Mouse (Mus musculus) mouse embryonic stem cell (cell line): ENCODE data around the gene Camsap3.

Experiments used
- in situ Hi-C, 2 experiments: fragments of 300-500 bp; cut with MboI; formaldehyde crosslinking; loops; 1 replicate in 1 of 2; 3 replicates in 1 of 2; pipeline ENCODE4 v1.14.3; 2019 to 2020; ENCODE audit warnings: low sequenced_read_pairs in 2 of 2, low pct_unique_long_range_greater_than_20kb in 1 of 2, mixed read lengths in 1 of 2; ENCODE audit not compliant: unreplicated experiment in 1 of 2

Gene Camsap3

DNA sequence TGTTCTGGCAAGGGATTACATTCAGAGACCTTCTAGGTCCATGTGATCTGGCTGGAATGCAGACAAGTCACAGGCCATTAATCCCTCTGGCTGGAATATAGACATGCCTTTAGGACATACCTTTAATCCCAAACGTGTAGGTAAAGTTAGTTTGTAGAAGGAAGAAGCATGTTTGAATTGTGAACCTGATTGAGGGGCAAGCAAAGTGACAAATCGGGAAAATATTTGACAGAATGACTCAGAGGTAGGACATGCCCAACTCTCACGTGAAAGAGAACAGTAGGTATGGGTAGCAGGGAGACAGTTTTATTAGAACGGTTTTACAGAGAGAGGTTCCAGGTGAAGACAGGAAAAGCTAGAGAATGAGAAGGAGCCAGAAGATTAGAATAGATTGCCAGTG, 60.5 kb downstream of the Camsap3 start:
- in situ Hi-C loops, result no loop called here

DNA sequence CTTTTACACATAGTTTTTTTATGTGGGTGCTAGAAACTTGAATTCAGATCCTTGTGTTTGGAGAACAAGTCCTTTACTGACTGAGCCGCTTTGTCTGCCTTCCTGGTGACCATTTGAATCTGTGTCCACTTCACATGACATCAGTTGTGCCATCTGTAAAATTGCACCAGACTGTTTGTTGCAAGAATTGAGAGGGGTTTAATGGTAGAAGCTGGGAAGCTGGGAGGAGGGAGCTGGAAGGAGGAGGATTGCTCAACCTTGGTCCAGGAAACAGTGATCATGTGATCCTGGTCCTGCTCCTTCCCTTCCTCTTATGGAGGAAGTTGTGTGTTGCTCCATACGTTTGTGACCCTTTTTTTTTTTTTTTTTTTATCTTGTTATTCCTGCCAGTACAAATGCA, 61.2 kb downstream of the Camsap3 start:
- in situ Hi-C loops, result no loop called here

DNA sequence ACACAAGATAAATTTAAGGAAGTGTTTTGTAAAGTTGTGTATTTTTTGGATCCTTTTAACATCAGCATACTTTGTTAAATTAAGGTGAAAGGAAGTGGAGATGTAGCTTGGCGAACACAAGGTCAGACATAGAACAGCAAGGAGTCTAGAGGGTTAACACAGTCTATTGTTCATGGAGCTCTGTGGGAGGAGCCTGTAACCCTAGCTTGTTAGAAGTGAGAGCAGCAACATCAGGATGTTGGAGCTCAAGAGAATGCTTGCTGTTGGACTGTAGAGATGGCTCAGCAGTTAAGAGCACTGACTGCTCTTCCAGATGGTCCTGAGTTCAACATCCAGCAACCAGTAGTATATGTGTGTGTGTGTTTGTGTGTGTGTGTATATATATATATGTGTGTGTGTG, 61.9 kb downstream of the Camsap3 start:
- in situ Hi-C loops, result no loop called here

DNA sequence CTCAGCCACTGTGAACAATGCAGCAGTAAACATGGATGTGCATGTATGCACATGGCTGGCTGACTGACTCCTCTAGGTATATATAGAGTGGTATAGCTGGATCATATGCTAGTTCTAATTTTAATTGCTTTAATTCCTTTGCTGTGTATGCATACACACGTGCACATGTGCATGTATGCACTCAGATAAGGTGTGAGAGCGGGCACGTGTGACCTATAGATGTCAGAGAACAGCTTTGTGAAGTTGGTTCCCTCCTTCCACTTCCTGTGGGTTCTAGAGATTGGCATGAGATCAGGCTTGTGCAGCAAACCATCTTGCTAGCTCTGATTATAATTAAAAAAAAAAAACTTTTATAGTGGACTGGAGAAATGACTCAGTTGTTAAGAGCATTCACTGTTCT, 65.8 kb downstream of the Camsap3 start:
- in situ Hi-C loops, result no loop called here

DNA sequence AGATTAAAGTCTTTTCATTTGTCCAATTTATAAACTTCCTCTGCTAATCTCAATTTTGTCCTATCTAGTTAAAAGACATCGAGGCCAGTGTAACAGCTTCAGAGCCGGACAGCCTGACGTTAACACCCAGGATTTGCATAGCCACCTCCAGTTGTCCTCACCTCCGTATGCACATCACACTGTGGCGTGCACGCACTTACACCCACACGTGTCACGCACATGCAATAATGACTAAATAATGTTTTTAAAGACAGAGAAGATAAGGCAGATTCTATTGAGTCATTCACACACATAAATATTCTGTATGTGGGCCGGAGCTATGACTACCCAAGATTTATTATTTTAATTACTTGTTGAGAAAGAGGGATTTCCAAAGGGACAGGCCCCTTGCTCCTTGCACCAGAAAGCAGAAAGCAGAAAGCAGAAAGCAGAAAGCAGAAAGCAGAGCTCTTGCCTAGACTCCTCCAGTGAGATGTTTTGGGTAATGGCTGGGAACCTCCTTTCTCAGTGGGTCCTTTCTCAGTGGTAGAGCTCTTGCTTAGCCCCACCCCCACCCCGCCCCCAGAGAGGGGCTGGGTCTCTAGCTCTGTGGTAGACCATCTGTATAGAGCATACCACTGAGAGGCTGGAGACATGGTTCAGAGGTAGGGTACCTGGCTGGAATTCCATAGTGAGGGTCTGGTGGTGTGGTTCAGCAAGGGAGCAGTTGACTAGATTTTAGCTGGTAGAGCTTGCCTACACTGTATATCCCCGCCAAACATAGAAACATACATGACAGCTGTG, 67.8 kb downstream of the Camsap3 start:
- in situ Hi-C loops, result no loop called here

DNA sequence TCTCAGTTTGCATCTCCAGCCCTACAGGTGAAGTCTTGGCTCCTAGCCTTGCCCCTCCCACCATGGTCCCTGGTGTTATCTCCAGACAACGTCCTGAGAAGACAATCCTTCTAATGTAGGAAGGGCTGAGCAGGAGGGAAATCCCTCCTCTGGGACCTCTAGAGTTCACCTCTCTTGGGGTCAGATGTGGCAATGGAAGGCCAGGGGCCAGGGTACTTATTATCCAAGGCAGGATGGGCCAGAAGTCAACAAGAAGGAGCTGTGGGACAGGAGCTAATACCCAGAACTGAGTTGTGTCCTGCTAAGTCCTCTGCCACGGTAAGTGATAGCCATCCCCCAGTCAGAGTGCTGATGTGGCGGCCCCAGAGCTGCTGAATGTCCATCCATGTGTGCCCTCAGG, 68.4 kb downstream of the Camsap3 start, which contains the start of gene Retn:
Gene Retn, plus strand, starts transcription at position 245 of the 400 bp plus-strand sequence.
- in situ Hi-C loops, result no loop called here

DNA sequence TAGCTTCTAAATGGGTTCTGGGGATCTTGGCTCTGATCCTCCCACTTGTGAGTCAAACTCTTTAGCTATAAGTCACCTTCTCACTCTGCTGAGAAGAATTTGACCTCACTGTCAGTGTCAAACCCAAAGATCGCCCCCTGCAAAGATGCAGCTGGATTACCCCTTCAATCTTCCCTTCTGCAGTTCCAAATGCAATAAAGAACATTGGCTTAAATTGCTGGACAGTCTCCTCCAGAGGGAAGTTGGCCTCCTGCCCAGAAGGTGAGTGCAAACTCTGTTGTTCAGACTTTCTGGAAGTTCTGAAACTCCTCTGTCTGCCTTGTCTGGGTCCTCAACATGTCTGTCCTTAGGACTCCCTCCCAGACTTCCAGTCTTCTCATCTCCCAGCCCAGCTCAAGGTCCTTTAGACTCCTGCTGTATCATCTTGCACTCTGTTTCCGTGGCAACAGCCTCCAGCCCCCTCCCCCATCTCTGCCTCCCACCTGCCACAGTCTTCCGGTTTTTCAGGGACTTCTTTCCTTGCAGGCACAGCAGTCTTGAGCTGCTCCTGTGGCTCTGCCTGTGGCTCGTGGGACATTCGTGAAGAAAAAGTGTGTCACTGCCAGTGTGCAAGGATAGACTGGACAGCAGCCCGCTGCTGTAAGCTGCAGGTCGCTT, 69.8 kb downstream of the Camsap3 start:
- in situ Hi-C loops, result no loop called here
